Mouse (Mus musculus): ENCODE measurements at regions not wholly inside any gene's neighbourhood (a gene's known extent, or its start where the extent isn't known, plus 50 kb on each side); places are given as distances from the start of the nearest gene placed in this dataset.

DNA sequence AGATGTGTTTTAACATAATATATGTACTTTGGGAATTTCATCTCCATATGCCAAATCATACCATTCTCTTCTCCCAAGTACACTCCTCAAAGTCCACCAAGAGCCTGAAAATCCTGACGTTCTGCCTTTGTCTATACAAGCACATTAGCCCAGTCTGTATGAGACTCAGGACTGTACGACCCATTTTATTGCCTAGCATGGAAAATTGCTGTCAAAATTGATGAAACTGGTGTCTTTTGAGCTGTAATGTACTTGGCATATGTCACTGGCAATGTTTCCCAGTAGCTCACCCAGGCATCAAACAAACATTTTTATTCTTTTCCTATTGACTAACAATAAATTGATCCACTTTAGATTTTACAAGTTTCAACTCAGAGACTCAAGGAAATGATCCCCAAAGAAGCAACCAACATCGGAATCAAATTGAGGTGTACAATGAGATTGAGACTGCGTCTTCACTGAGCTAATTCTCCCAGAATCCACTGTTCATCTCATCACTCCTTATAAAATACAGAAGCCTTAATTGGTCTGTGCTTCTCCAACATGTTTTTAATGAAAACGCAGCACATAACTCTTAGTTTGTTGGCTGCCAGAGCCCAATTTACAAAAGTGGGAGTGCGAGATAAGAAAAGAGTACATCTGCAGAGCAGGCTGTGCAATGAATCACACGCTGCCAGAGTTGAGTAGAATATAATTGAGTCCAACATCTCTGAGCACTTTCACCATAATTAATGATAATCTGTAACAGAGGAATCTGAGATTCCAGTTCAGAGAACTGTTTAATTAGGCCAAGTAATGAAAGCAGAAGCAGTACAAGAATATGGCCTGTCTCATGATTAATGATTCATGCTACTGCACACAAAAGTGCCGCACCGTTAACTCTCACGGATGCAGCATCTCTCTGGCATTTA, 821.5 kb downstream of the Kcnj3 start:
- no peaks in the 10 kb centered on the region for H3K36me3 ChIP-seq (replicated peaks; ENCODE audit: control insufficient read depth, insufficient read depth)
- DNase-seq (ENCODE audit: low spot score) (peak; percentile 36), ATAC-seq (ENCODE audit: low FRiP score) (peak; percentile 73)
- 56% methylated on average over 10 of the region's 10 CpGs for WGBS
- H3K27ac ChIP-seq: no peak overlapping the region
- H3K9ac ChIP-seq: no peak overlapping the region
- H3K4me2 ChIP-seq (replicated peaks): no peak overlapping the region
- 0 out of 2 replicates have a peak, but pooled peaks cover 2% of the 10 kb centered on the region for H3K4me1 ChIP-seq (replicated peaks; ENCODE audit: control insufficient read depth, insufficient read depth, low read length)
- H3K4me3 ChIP-seq (replicated peaks; ENCODE audit: low read length): no peak overlapping the region
- no peaks in the 10 kb centered on the region for H3K27me3 ChIP-seq (ENCODE audit: control insufficient read depth, insufficient read depth, low read length)
- H3K9me3 ChIP-seq (ENCODE audit: control insufficient read depth, low read length): no peaks in the 10 kb centered on the region

DNA sequence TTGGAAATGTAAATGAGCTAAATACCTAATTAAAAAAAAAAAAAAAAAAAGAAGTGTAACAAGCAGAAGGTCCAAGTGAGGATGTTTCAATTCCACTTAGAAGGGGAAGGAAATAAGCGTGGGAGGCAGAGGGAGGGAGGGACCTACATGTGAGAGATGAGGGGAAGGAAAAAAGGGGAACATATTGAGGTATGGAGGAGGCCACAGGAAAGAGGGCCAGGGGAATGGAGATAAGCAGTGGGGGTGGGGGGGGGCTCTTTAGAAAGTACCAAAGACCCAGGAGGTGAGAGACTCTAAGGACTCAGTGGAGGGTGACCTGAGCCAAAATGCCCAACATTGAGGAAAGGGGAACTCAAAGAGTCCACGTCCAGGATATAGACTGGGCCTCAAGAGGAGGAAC, 818.9 kb downstream of the Nr4a2 start:
- H3K27me3 ChIP-seq (ENCODE audit: control insufficient read depth, insufficient read depth, low read length): no peaks in the 10 kb centered on the region
- H3K4me3 ChIP-seq (replicated peaks; ENCODE audit: low read length): no peak overlapping the region
- H3K4me2 ChIP-seq (replicated peaks): no peak overlapping the region
- H3K4me1 ChIP-seq (replicated peaks; ENCODE audit: control insufficient read depth, insufficient read depth, low read length): no peaks in the 10 kb centered on the region
- H3K9ac ChIP-seq: no peak overlapping the region
- DNase-seq (ENCODE audit: low spot score) (no peak), ATAC-seq (ENCODE audit: low FRiP score) (no peak)
- H3K36me3 ChIP-seq (replicated peaks; ENCODE audit: control insufficient read depth, insufficient read depth): no peaks in the 10 kb centered on the region
- H3K9me3 ChIP-seq (ENCODE audit: control insufficient read depth, low read length): no peaks in the 10 kb centered on the region
- WGBS: 85% methylated on average over 2 of the region's 2 CpGs
- H3K27ac ChIP-seq: no peak overlapping the region

GRCm38 (mm10) chr2:56321692-56322091, 802.1 kb downstream of the Nr4a2 start:
- H3K27ac ChIP-seq: no peak overlapping the region
- H3K4me3 ChIP-seq (replicated peaks; ENCODE audit: low read length): no peak overlapping the region
- no peaks in the 10 kb centered on the region for H3K36me3 ChIP-seq (replicated peaks; ENCODE audit: control insufficient read depth, insufficient read depth)
- H3K27me3 ChIP-seq (ENCODE audit: control insufficient read depth, insufficient read depth, low read length): no peaks in the 10 kb centered on the region
- ATAC-seq (ENCODE audit: low FRiP score) (no peak), DNase-seq (ENCODE audit: low spot score) (no peak)
- no peaks in the 10 kb centered on the region for H3K9me3 ChIP-seq (ENCODE audit: control insufficient read depth, low read length)
- no peak overlapping the region for H3K9ac ChIP-seq
- 0 out of 2 replicates have a peak, but pooled peaks cover 3% of the 10 kb centered on the region for H3K4me1 ChIP-seq (replicated peaks; ENCODE audit: control insufficient read depth, insufficient read depth, low read length)
- H3K4me2 ChIP-seq (replicated peaks): peak overlapping the region; percentile 24
- 22% methylated on average over 7 of the region's 7 CpGs for WGBS

- Histone ChIP-seq H3K4me2 (replicated peaks) (no peak overlapping the region), H3K9ac (no peak overlapping the region), H3K27ac (no peak overlapping the region), H3K36me3 (replicated peaks; ENCODE audit: control insufficient read depth, insufficient read depth) (no peaks in the 10 kb centered on the region), H3K9me3 (ENCODE audit: control insufficient read depth, low read length) (no peaks in the 10 kb centered on the region), H3K27me3 (ENCODE audit: control insufficient read depth, insufficient read depth, low read length) (no peaks in the 10 kb centered on the region), H3K4me3 (replicated peaks; ENCODE audit: low read length) (no peak overlapping the region), H3K4me1 (replicated peaks; ENCODE audit: control insufficient read depth, insufficient read depth, low read length) (0 out of 2 replicates have a peak, but pooled peaks cover 3% of the 10 kb centered on the region)
- WGBS: 47% methylated on average over 5 of the region's 5 CpGs
- DNase-seq (ENCODE audit: low spot score): no peak
- no peak for ATAC-seq (ENCODE audit: low FRiP score)
Observed at GRCm38 (mm10) chr2:56322508-56322907, 801.3 kb downstream of the Nr4a2 start.

DNA sequence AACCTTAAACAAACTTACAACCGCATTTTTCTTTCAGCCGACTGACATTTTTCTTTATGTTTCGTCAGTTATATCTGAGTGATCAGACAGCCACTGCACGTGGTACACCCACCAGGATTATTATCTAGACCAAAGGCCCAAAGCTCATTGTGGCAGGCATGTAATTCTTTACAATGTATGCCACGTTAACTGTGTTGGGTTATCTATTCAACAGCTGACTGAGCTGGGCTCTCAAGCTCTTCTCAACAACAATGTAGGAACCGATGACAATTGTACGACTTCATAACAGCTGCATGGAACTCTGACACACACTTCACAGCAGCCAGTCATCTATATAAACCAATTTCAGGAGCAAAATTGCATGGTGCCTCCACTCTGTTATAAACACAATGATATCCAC, 787.8 kb downstream of the Nr4a2 start:
- 23% methylated on average over 7 of the region's 7 CpGs for WGBS
- Histone ChIP-seq H3K4me2 (replicated peaks) (no peak overlapping the region), H3K27me3 (ENCODE audit: control insufficient read depth, insufficient read depth, low read length) (no peaks in the 10 kb centered on the region), H3K27ac (no peak overlapping the region), H3K9me3 (ENCODE audit: control insufficient read depth, low read length) (no peaks in the 10 kb centered on the region), H3K9ac (no peak overlapping the region), H3K4me1 (replicated peaks; ENCODE audit: control insufficient read depth, insufficient read depth, low read length) (no peaks in the 10 kb centered on the region), H3K4me3 (replicated peaks; ENCODE audit: low read length) (no peak overlapping the region), H3K36me3 (replicated peaks; ENCODE audit: control insufficient read depth, insufficient read depth) (no peaks in the 10 kb centered on the region)
- no peak for DNase-seq (ENCODE audit: low spot score)
- no peak for ATAC-seq (ENCODE audit: low FRiP score)

- no peak overlapping the region for H3K4me3 ChIP-seq (replicated peaks; ENCODE audit: low read length)
- no peak for ATAC-seq (ENCODE audit: low FRiP score)
- 84% methylated on average over 3 of the region's 3 CpGs for WGBS
- no peaks in the 10 kb centered on the region for H3K36me3 ChIP-seq (replicated peaks; ENCODE audit: control insufficient read depth, insufficient read depth)
- no peak overlapping the region for H3K9ac ChIP-seq
- no peak for DNase-seq (ENCODE audit: low spot score)
- H3K4me2 ChIP-seq (replicated peaks): no peak overlapping the region
- no peaks in the 10 kb centered on the region for H3K4me1 ChIP-seq (replicated peaks; ENCODE audit: control insufficient read depth, insufficient read depth, low read length)
- no peaks in the 10 kb centered on the region for H3K9me3 ChIP-seq (ENCODE audit: control insufficient read depth, low read length)
- H3K27ac ChIP-seq: no peak overlapping the region
- no peaks in the 10 kb centered on the region for H3K27me3 ChIP-seq (ENCODE audit: control insufficient read depth, insufficient read depth, low read length)
Observed at GRCm38 (mm10) chr2:56364065-56364464, 759.7 kb downstream of the Nr4a2 start.
